Mouse (Mus musculus) midbrain, embryonic 16.5 days (tissue): Measurements from ENCODE around the gene Tnfsf18. TPM values are rescaled to one million over a fixed set of nuclear protein-coding genes. Genes with fewer than 3 reads are reported as not detected.

Experiments used
- ATAC-seq: fragments of 200-750 bp; cut with Nextera tagmentation; 2 replicates; pipeline ENCODE4 v1.8.0; 2017; ENCODE audit warnings: moderate TSS enrichment
- H3K27ac ChIP-seq: fragments of 300-500 bp; sonication (generic); 2 replicates; pipeline ENCODE4 v1.5.1; 2014; ENCODE audit warnings: mild to moderate bottlenecking, low read length, mixed read lengths
- H3K27me3 ChIP-seq: fragments of 300-500 bp; sonication (generic); 2 replicates; pipeline ENCODE4 v1.6.1; 2014; ENCODE audit warnings: low read depth, low read length, mixed read lengths; ENCODE audit not compliant: control insufficient read depth, insufficient read depth
- H3K36me3 ChIP-seq: fragments of 300-500 bp; sonication (generic); 2 replicates; pipeline ENCODE4 v1.6.1; 2014; ENCODE audit warnings: mild to moderate bottlenecking, low read length, moderate library complexity, mixed read lengths; ENCODE audit not compliant: control insufficient read depth, insufficient read depth
- H3K4me1 ChIP-seq: fragments of 300-500 bp; sonication (generic); 2 replicates; pipeline ENCODE4 v1.6.1; 2014; ENCODE audit warnings: mild to moderate bottlenecking, low read length, mixed read lengths; ENCODE audit not compliant: control insufficient read depth, insufficient read depth
- H3K4me2 ChIP-seq: fragments of 300-500 bp; sonication (generic); 2 replicates; pipeline ENCODE4 v1.6.1; 2014; ENCODE audit warnings: mild to moderate bottlenecking, low read length, mixed read lengths
- H3K4me3 ChIP-seq: fragments of 300-500 bp; sonication (generic); 2 replicates; pipeline ENCODE4 v1.5.1; 2014; ENCODE audit warnings: low read depth, mild to moderate bottlenecking, low read length, moderate library complexity, mixed read lengths
- H3K9ac ChIP-seq: fragments of 300-500 bp; sonication (generic); 2 replicates; pipeline ENCODE4 v1.6.1; 2014; ENCODE audit warnings: low read depth, low read length, mixed read lengths
- H3K9me3 ChIP-seq: fragments of 300-500 bp; sonication (generic); replicated peaks from 2 replicates; pipeline ENCODE4 v1.6.1; 2014; ENCODE audit warnings: mild to moderate bottlenecking, low read length, mixed read lengths; ENCODE audit not compliant: control insufficient read depth, poor library complexity, severe bottlenecking
- WGBS: fragments of 180-500 bp; shearing (Covaris S2); extraction: QIAGEN DNeasy Blood & Tissue Kit; methylation state at CpG from one replicate; pipeline ENCODE4 v1.1.7; 2014; 5-methylcytosine and 5-hydroxymethylcytosine counted together
- polyA plus RNA-seq: library from polyadenylated mRNA; unstranded; fragments of >200 nt; fragmentation: Nextera tagmentation; extraction: Ambion mirVana; gene quantifications from 2 replicates; pipeline ENCODE4 v1.2.1, GENCODE M21; 2015

Gene Tnfsf18
- polyA plus RNA-seq, 1 experiment from 2014 or later = 0.09 TPM

DNA sequence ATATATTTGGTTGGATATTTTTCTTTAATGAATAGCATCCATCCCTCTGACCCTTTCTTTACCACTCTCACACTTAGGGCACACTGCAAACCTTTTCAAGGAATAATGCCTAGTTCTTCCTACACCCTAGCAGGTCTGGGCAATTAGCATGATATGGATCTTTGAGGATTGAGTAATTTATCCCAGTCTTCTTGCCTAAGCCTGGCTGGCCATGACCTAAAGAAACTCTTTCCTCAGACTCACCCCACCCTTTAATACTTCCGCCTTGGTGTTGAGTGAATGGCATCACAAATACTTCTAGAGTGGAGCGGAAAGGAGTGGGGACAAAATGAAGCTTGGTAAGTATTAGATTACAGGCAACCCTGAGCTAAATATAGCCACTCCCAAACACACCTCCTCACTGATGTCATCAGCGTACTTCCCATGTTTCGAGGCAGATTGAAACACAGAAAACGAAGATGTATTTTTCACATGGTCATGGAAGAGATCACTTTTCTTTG, 56.2 kb downstream of the Tnfsf18 start:
- no peak overlapping the region for H3K27ac ChIP-seq

GRCm38 (mm10) chr1:161552098-161552497, 57.6 kb downstream of the Tnfsf18 start:
- Histone ChIP-seq H3K9ac (no peak overlapping the region), H3K4me1 (no peaks in the 10 kb centered on the region), H3K9me3 (no peaks in the 10 kb centered on the region), H3K27ac (no peak overlapping the region), H3K4me3 (no peak overlapping the region), H3K36me3 (no peaks in the 10 kb centered on the region), H3K27me3 (no peaks in the 10 kb centered on the region), H3K4me2 (no peak overlapping the region)
- ATAC-seq = no peak
- 82% methylated on average over 2 of the region's 2 CpGs for WGBS

More for the DNA sequence above, 56.2 kb downstream of the Tnfsf18 start:
- H3K9me3 ChIP-seq = no peaks in the 10 kb centered on the region
- H3K4me1 ChIP-seq = no peaks in the 10 kb centered on the region
- no peak for ATAC-seq
- no peak overlapping the region for H3K9ac ChIP-seq
- H3K4me3 ChIP-seq = no peak overlapping the region
- H3K36me3 ChIP-seq = no peaks in the 10 kb centered on the region
- H3K27me3 ChIP-seq = no peaks in the 10 kb centered on the region
- WGBS = 96% methylated on average over 5 of the region's 5 CpGs
- H3K4me2 ChIP-seq = no peak overlapping the region

Other genes with a start within 250 kb of the Tnfsf18 start
- 127 and 137 TPM in 2 replicates for gene Prdx6, start 243.4 kb upstream of the Tnfsf18 start, polyA plus RNA-seq
- not detected in 2 replicates for gene Tnfsf4, start 99.2 kb upstream of the Tnfsf18 start, polyA plus RNA-seq